Mouse (Mus musculus) erythroblast, embryonic 14.5 days (primary cell): ENCODE results near the gene Intu. TPM values are rescaled to one million over a fixed set of nuclear protein-coding genes. Genes with fewer than 3 reads are reported as not detected.

ENCODE experiments used
- H3K27me3 ChIP-seq: 2 replicates; pipeline ENCODE4 v1.6.1; 2012; ENCODE audit warnings: inconsistent platforms; ENCODE audit not compliant: control insufficient read depth
- H3K36me3 ChIP-seq: 2 replicates; pipeline ENCODE4 v1.6.1; 2012; ENCODE audit warnings: mild to moderate bottlenecking, inconsistent platforms; ENCODE audit not compliant: control insufficient read depth
- H3K4me1 ChIP-seq: 2 replicates; pipeline ENCODE4 v1.6.1; 2012; ENCODE audit warnings: inconsistent platforms; ENCODE audit not compliant: control insufficient read depth
- H3K4me3 ChIP-seq: replicated peaks from 2 replicates; pipeline ENCODE3; 2012; ENCODE audit warnings: moderate library complexity, mild to moderate bottlenecking, inconsistent platforms
- H3K9me3 ChIP-seq: 2 replicates; pipeline ENCODE4 v1.6.1; 2012; ENCODE audit warnings: low read length, inconsistent platforms, mixed read lengths; ENCODE audit not compliant: control insufficient read depth
- GATA1 ChIP-seq: IDR thresholded peaks from 2 replicates; pipeline ENCODE4 v1.6.1; 2012; ENCODE audit warnings: low read length, inconsistent platforms, mixed read lengths
- TAL1 ChIP-seq: IDR thresholded peaks from 3 replicates; pipeline ENCODE4 v1.6.1; 2012; ENCODE audit warnings: low read length, inconsistent platforms, mixed read lengths
- polyA plus RNA-seq: library from polyadenylated mRNA; stranded (reverse); fragments of >175 nt; gene quantifications from 2 replicates; pipeline ENCODE4 v1.2.3, GENCODE M21; 2012

The Intu gene
- polyA plus RNA-seq, 1 experiment: 0.04 TPM

DNA sequence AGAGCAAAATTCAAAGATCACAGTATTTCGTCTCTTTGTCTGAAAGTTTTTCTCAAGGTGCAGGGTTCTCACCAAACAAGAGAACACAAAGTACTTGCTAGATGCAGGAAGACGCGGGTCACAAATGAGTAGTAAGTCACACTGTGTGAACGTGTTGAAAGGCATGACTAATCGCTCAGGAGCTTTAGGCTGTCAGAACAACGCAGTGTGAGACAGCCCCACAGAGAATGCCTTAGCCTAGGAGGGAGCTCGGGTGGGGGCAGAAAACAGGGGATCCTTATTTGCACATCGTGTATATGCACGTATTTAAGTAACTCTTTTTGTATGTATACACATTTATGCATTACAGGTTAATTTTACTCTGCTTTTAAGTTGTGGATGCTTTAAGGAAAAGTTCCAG is 155.8 kb downstream of the Intu start:
- no peak for TF ChIP-seq GATA1
- TF ChIP-seq TAL1: no peak
- Histone ChIP-seq H3K27me3 (no peaks in the 10 kb centered on the region), H3K4me3 (no peak overlapping the region), H3K9me3 (no peaks in the 10 kb centered on the region), H3K4me1 (no peaks in the 10 kb centered on the region), H3K36me3 (no peaks in the 10 kb centered on the region)

DNA sequence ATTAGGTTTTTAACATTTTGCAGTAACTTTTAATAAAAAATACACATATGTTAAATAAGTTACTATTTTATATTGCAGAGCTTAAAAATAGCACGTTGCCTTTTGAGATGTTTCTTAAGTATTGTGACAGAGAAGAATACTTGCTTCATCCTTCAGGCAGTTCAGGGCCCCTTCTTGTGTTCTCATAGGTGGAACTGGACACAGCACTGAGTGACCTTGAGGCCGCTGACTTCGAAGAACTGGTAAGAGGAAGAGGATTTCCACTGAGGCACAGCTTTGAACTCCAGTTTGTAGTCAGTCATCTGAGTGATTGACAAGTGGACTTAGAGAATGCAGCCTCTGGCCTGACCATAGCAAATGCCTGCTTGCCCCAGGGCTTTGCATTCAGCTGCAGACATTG is 156.5 kb downstream of the Intu start:
- Histone ChIP-seq H3K27me3 (no peaks in the 10 kb centered on the region), H3K4me3 (no peak overlapping the region), H3K4me1 (no peaks in the 10 kb centered on the region), H3K9me3 (no peaks in the 10 kb centered on the region), H3K36me3 (no peaks in the 10 kb centered on the region)
- TF ChIP-seq GATA1 (no peak), TAL1 (no peak)

DNA sequence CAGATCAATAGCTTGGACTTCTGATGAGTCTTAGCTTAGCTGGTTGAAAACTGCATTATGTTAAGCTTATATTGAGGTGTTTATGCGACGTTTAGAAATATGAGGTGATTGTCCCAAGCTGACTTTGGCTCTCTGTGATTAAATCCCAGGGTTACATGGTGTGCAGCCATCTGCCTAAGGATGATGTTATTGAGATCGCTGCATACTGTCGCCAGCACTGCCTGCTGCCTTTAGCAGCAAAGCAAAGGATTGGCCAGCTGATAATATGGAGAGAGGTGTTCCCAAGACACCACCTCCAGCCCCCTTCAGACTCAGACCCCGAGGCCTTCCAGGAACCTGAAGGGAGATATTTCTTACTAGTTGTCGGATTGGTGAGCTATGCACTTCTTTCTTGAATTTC is 160.5 kb downstream of the Intu start:
- TF ChIP-seq GATA1: no peak
- no peak for TF ChIP-seq TAL1
- H3K36me3 ChIP-seq: no peaks in the 10 kb centered on the region
- H3K27me3 ChIP-seq: no peaks in the 10 kb centered on the region
- no peak overlapping the region for H3K4me3 ChIP-seq
- H3K4me1 ChIP-seq: peaks cover 4% of the 10 kb centered on the region; the same call in 1 of the 2 replicates
- H3K9me3 ChIP-seq: no peaks in the 10 kb centered on the region

DNA sequence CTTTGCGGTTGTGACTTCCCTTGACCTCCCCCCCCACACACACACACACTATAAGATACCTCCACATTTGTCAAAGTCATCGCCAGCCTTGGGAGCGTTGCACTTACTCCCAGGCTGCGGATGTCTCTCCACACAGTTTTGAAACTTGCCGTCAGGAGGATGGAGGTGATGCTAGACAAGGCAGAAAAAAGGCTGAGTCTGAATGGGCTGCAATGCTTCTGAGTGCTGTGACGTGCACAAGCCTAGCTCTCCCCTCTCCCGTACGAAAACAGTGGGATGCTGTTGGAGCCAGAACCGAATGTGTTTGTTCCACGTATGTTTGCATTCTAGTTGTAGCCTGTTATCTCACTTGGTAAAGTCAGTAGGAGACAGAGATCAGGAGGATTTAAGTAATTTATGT is 162.3 kb downstream of the Intu start:
- Histone ChIP-seq H3K36me3 (no peaks in the 10 kb centered on the region), H3K27me3 (no peaks in the 10 kb centered on the region), H3K9me3 (no peaks in the 10 kb centered on the region), H3K4me3 (no peak overlapping the region), H3K4me1 (peaks cover 4% of the 10 kb centered on the region; the same call in 1 of the 2 replicates)
- no peak for TF ChIP-seq TAL1
- no peak for TF ChIP-seq GATA1

DNA sequence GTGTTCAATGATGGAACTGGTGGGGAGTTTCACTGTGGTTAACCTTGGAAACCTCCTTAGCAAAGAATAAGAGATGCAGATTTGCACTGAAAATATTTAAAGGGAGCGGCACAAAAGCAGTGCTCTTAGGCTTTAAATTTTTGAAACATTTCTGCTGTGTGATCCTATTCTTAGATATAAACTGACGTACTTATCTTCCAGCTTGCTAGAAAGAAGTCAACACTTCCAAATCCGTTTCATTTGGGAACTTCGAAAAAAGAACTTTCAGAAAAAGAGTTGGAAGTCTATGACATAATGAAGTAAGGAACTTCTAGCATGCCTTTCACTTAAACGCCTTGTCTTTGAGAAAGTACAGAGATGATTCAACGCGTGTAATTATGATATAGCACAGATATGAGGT is 162.9 kb downstream of the Intu start:
- H3K4me1 ChIP-seq: peaks cover 4% of the 10 kb centered on the region; the same call in 1 of the 2 replicates
- TF ChIP-seq GATA1: no peak
- TF ChIP-seq TAL1: no peak
- H3K36me3 ChIP-seq: no peaks in the 10 kb centered on the region
- no peaks in the 10 kb centered on the region for H3K27me3 ChIP-seq
- no peaks in the 10 kb centered on the region for H3K9me3 ChIP-seq
- H3K4me3 ChIP-seq: no peak overlapping the region

DNA sequence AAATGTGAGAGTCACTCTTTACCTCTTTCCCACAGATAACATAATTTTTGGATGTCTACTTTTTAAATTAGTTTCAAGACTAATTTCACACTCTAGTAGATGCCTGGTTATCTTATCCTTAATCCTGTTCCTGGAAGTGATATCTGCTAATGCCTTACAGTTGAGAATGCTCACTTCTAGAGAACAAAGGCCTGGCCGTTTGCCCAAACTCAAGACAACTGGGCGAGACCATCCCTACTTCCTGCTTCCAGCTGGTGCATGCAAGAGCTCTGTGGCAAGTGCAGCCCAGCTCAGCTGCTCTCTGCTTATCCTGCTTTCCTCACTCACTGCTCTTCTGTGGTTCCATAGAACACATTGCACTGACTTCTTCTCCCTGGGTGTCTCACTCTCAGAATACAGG is 163.4 kb downstream of the Intu start:
- H3K27me3 ChIP-seq: no peaks in the 10 kb centered on the region
- no peaks in the 10 kb centered on the region for H3K9me3 ChIP-seq
- H3K4me3 ChIP-seq: no peak overlapping the region
- TF ChIP-seq TAL1: no peak
- no peak for TF ChIP-seq GATA1
- peaks cover 4% of the 10 kb centered on the region; the same call in 1 of the 2 replicates for H3K4me1 ChIP-seq
- H3K36me3 ChIP-seq: no peaks in the 10 kb centered on the region

DNA sequence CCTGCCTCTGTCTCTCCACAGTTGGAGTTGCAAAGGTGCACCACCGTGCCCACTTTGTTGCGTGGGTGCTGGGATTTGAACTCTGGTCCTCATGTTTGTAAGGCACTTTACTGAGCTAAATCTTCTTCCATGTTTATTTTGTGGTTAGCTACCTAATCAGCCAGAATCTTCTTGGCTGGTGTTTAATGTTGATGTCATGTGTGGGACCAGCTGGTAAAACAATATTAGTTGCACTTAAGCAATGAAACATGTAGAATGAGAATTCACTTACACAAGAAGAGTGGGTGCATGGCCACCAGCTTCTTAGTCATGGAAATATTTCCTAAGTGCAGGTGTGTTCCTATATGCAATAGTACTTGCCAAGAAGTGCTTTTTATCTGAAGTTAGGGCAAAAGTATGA is 164.1 kb downstream of the Intu start:
- H3K36me3 ChIP-seq: no peaks in the 10 kb centered on the region
- H3K4me3 ChIP-seq: no peak overlapping the region
- no peak for TF ChIP-seq TAL1
- no peak for TF ChIP-seq GATA1
- H3K4me1 ChIP-seq: peaks cover 4% of the 10 kb centered on the region; the same call in 1 of the 2 replicates
- H3K27me3 ChIP-seq: no peaks in the 10 kb centered on the region
- no peaks in the 10 kb centered on the region for H3K9me3 ChIP-seq

DNA sequence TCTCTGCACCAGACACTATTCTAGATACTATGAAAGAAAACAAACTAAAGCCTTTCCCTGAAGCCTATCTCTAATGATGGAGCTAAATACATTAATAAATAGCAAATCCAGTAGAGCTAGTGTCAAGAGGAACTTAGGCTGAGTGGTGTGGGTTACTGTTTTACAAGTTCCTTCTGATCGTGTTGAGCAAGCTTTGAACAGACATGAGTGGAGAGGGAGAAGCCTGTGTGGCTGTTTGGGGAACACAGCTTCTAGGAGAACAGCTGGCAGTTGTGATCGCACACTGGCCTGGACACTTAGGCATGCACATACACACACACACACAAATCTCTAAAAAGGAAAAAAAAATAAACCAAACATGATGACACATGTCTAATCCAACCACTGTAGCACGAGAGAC is 167.7 kb downstream of the Intu start:
- no peaks in the 10 kb centered on the region for H3K27me3 ChIP-seq
- peaks cover 4% of the 10 kb centered on the region; the same call in 1 of the 2 replicates for H3K4me1 ChIP-seq
- no peaks in the 10 kb centered on the region for H3K9me3 ChIP-seq
- no peaks in the 10 kb centered on the region for H3K36me3 ChIP-seq
- no peak for TF ChIP-seq GATA1
- no peak overlapping the region for H3K4me3 ChIP-seq

DNA sequence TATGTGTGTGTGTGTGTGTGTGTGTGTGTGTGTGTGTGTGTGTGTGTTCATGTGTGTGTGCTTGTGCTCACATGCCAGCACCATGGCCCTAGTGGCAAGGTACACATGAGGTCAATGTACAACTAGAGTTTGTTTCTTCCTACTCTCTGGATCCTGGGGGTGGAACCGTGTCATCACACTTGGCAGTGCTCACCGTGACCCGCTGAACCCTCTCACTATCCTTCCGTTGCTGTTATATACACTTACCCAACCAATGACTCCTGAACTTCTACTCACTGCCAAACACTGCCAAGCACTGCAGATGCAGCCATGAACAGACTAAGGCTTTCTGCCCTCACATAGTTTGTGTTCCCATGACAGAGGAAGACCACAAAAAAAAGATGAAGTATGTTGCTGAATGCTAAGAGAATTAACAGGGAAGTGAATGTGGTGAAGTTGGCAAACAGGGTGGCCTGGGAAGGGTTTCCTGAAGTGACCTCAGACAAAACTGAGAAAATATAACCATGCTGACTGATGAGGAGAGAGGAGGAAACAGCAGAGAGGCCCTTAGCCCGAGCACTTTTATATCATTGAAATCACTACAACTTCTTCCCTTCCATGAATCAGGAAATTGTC is 173.8 kb downstream of the Intu start:
- no peak overlapping the region for H3K4me3 ChIP-seq

DNA sequence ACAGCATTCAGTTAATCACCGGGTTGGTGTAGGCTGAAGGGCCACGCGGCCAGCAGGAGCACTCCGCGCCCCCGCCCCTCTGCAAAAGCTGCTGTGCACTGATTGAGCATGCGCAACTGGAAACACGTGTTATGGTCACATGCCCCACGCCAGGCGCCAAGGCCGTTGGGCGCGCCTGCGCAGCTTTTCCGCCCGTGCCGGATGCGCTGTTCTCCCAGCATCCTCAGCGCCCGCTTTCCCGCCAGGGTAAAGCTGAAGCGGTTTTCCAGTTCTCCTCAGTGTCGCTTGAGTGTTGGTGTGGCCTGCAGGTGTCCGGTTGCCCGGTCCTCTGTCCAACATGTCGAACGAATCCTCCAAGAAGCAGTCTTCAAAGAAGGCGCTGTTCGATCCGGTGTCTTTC is 177.6 kb downstream of the Intu start, which contains the start of gene Slc25a31:
Gene Slc25a31, plus strand, starts transcription at position 201 of the 400 bp plus-strand sequence.
- no peaks in the 10 kb centered on the region for H3K4me1 ChIP-seq
- no peaks in the 10 kb centered on the region for H3K36me3 ChIP-seq
- peaks cover 7% of the 10 kb centered on the region; the same call in 1 of the 2 replicates for H3K9me3 ChIP-seq
- no peaks in the 10 kb centered on the region for H3K27me3 ChIP-seq
- TF ChIP-seq GATA1: no peak
- TF ChIP-seq TAL1: no peak
- no peak within 1 kb of the TSS for H3K4me3 ChIP-seq

More for the DNA sequence above, 173.8 kb downstream of the Intu start:
- Histone ChIP-seq H3K27me3 (no peaks in the 10 kb centered on the region), H3K9me3 (peaks cover 7% of the 10 kb centered on the region; the same call in 1 of the 2 replicates), H3K4me1 (no peaks in the 10 kb centered on the region), H3K36me3 (no peaks in the 10 kb centered on the region)
- no peak for TF ChIP-seq GATA1
